Mouse (Mus musculus) layer of hippocampus, adult 11-12 months (tissue): ENCODE results near the gene Fam210b.
"Not testable (repeated sequence)": the region's sequence is repeated elsewhere in the genome, so short reads cannot be mapped to it uniquely, and the experiment has no call there.

Experiments used
- DNase-seq: peaks from one replicate; pipeline ENCODE4 v3.0.0; 2022; ENCODE audit warnings: low spot score

The Fam210b gene

GRCm38 (mm10) chr2:172345258-172345738 is at the start of gene Fam210b:
Gene Fam210b, plus strand, starts transcription at chr2:172345565.
- DNase-seq: peak; percentile 96

DNA sequence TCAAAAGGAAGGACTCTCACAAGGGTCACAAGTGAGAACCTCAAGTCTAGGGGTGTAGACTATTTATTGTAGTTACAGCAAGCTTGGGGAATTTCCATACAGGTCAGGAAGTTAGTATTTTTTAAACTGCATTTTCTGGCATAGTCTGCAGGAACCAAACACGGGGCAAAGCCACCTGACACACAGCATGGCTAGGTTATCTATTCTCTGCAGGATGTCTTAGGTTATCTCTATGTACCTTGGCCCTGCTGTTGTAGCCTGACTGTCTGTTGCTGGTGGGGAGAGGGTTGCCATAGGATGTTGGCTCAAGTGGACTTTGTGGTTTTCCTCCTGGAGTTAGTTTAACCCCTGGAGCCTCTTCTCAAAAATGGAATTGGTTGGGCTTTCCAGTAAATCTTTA is 47.3 kb upstream of the Fam210b start:
- no peak for DNase-seq

DNA sequence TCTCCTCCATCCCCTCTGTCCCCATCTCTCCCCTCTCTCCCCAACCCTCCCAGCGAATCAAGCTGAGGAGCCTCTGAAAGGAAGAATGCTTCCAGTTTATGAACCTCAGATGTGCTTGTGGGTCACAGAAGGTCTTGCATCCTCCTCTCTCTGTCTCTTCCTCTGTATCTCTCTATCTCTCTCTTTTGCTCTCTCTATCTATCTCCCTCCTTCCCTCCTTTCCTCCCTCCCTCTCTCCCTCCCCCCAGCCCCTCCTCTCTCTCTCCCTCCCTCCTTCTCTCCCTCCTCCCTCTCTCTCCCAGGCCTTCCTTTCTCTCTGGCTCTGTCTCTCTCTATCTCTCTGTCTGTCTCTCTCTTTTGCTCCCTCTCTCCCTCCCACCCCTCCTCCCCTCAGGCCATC is 46.8 kb upstream of the Fam210b start:
- DNase-seq: no peak

- no peak for DNase-seq
These were observed 46.0 kb upstream of the Fam210b start for GRCm38 (mm10) chr2:172299126-172299921.

- DNase-seq: no peak
These were observed 43.0 kb upstream of the Fam210b start for GRCm38 (mm10) chr2:172302396-172302795.

DNA sequence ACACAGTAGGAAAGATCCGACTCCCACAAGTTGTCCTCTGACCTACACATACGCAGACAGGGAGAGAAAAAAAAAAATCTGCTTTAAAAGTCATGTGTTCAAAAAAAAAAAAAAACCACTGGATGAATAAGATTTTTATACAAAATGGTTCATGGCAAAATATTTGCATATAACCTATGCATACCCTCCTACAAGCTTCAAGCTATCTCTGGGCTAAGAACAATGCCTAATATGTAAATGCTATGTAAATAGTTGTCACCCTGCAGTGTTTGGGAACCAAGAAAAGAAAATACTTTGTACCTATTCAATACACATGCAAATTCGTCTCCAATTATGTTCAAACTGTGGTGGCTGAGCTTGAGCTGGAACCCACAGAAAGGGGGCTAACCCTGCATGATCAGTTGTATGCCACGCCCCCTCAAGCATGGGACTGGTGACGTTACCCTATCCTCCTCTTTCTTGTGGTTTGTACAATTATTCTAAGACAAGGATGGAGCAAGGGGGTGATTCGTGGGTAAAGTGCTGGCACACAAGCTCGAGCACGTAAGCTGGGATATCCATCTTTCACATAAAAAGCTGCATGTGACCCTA is 41.2 kb upstream of the Fam210b start:
- no peak for DNase-seq

DNA sequence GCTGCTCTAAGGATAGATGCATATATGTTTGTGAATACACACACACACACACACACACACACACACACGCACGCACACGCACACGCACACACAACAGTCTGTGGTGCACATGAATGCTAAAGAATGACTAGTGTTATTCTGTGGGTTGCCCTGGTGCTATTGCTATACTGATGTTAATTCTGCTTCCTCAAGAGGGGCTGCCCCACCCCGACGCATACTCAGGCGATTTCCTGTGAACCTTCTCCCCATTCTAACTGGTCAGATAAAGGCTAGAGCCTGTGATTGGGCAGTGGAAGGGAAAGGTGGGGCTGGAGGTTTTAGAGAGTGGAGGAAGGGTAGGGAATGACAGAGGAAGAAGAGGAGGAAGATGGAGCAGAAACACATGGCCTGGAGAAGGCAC is 39.8 kb upstream of the Fam210b start:
- DNase-seq: not testable (repeated sequence)

- DNase-seq: no peak
These were observed 38.8 kb upstream of the Fam210b start for GRCm38 (mm10) chr2:172306544-172306943.

GRCm38 (mm10) chr2:172311731-172312130 is 33.6 kb upstream of the Fam210b start:
- no peak for DNase-seq

GRCm38 (mm10) chr2:172320878-172321277 is 24.5 kb upstream of the Fam210b start:
- no peak for DNase-seq

GRCm38 (mm10) chr2:172328248-172328647 is 17.1 kb upstream of the Fam210b start:
- DNase-seq: no peak

GRCm38 (mm10) chr2:172329179-172329578 is 16.2 kb upstream of the Fam210b start:
- DNase-seq: peak; percentile 80

GRCm38 (mm10) chr2:172338206-172338942 is 7.0 kb upstream of the Fam210b start:
- DNase-seq: no peak

DNA sequence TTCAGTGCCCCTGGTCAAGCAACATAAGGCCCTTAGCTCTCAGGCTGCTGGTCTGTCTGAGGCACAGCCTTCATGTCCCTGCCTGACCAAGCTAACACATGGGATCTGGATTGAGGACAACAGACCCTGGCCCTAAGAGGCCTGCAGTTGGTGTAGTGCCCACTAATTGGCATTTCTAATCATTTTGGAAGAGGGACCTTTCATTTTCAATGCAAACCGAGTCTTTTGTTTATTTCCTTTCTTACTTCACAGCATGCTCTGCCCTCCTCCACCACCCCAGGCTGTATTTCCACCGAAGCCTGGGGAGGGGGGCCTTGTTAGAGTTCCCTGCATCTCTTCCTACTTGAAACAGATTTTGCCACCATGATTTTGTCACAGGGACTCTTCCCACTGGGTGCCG is 4.4 kb upstream of the Fam210b start:
- no peak for DNase-seq

GRCm38 (mm10) chr2:172341606-172342005 is 3.8 kb upstream of the Fam210b start:
- no peak for DNase-seq

GRCm38 (mm10) chr2:172343751-172344150 is 1.6 kb upstream of the Fam210b start:
- DNase-seq: no peak

GRCm38 (mm10) chr2:172344669-172345068 is 696 bp upstream of the Fam210b start:
- no peak for DNase-seq

DNA sequence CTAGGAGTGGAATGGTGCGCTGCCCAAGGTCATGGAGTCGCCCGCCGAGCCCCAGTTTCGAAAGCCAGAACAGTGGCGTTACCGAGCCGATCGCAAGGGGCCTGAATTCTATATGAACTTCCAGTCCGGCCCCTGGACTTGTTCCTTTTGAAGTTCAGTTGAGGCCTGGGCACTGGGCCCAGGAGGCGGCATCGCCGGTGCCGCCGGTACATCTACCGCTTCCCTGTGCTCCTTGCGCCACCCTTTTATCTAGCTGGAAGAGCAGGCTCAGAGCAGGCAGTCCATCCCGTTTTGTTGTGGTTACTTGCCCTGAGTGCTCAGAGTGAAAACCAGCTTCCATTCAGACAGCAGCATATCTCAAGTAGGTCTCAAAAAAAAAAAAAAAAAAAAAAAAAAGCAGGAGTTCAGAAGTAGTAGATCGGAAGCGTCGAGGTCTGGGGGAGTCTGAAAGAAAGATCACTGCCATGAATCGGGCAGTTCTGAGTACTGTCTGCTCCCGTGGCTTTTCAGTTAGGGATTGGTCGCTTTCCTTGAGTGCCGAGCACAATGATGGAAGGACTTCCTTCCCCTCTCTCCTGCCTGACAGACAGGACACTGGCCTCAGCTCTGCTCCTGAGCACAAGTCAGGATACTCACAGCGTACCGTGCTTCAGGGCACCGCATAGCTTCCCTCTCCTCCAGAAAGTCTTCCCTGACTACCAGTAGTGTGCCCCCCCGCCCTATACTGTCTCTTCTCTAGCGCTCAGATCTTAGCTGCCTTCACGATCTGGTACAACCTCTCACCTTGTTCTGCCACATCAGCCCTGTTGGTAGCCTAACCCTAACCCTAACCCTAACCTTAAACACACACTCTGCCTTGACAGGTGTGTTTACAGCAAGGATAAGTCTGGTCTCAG is 917 bp downstream of the Fam210b start:
- no peak for DNase-seq

DNA sequence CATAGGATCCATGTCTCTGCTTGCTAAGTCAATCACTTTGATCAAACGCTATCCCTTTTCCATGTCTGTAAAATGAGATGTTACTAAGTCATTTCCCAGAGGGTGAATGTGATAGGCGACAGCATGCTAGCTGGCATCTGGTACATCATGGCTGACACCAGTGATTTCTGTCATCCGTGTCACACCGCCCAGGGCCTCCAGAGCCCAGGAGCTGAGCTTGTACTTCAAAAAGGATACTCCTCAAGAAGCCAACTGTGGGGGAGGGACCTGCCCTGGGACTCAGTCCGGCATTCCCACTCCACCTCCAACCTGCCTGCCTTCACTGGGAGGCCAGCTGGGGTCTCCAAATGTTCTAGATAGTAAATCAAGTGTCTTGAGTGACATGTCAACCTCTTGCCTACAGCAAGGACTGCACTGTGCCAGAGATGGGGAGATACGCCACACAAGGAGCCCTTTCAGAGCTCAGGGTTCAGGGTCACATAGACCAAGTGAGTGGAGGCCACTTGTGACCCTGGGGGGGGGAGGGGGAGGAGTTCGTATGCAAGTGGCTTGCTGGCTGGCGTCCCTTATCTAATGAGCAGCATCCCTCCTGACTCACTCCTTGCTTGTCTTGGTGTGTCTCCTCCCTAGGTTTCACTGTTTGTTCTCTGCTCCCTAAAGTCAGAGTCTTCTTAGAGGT is 1.7 kb downstream of the Fam210b start:
- no peak for DNase-seq

GRCm38 (mm10) chr2:172348297-172348950 is 3.1 kb downstream of the Fam210b start:
- peak; percentile 40 for DNase-seq

- no peak for DNase-seq
These were observed 4.4 kb downstream of the Fam210b start for GRCm38 (mm10) chr2:172349776-172350175.
